Mouse (Mus musculus) midbrain, embryonic 15.5 days (tissue): Measurements from ENCODE around the gene 1700001P01Rik. TPM values are rescaled to one million over a fixed set of nuclear protein-coding genes. Genes with fewer than 3 reads are reported as not detected.
A peak's percentile ranks its signal among the peaks of the same experiment; 100 is the strongest.

Experiments
- ATAC-seq: fragments of 200-750 bp; cut with Nextera tagmentation; replicated peaks from 2 replicates; pipeline ENCODE4 v1.8.0; 2017; ENCODE audit warnings: moderate TSS enrichment
- H3K27ac ChIP-seq: fragments of 300-500 bp; sonication (generic); 2 replicates; pipeline ENCODE4 v1.5.1; 2015; ENCODE audit warnings: mild to moderate bottlenecking, inconsistent platforms
- H3K27me3 ChIP-seq: fragments of 300-500 bp; sonication (generic); replicated peaks from 2 replicates; pipeline ENCODE4 v1.6.1; 2015; ENCODE audit warnings: inconsistent platforms
- H3K36me3 ChIP-seq: fragments of 300-500 bp; sonication (generic); replicated peaks from 2 replicates; pipeline ENCODE4 v1.6.1; 2015; ENCODE audit warnings: inconsistent platforms
- H3K4me1 ChIP-seq: fragments of 300-500 bp; sonication (generic); 2 replicates; pipeline ENCODE4 v1.6.1; 2015; ENCODE audit warnings: inconsistent platforms
- H3K4me2 ChIP-seq: fragments of 300-500 bp; sonication (generic); 2 replicates; pipeline ENCODE4 v1.6.1; 2015; ENCODE audit warnings: inconsistent platforms, mild to moderate bottlenecking, moderate library complexity
- H3K4me3 ChIP-seq: fragments of 300-500 bp; sonication (generic); 2 replicates; pipeline ENCODE4 v1.5.1; 2015; ENCODE audit warnings: mild to moderate bottlenecking, inconsistent platforms
- H3K9ac ChIP-seq: fragments of 300-500 bp; sonication (generic); 2 replicates; pipeline ENCODE4 v1.6.1; 2015; ENCODE audit warnings: mild to moderate bottlenecking, inconsistent platforms
- H3K9me3 ChIP-seq: fragments of 300-500 bp; sonication (generic); 2 replicates; pipeline ENCODE4 v1.6.1; 2016; ENCODE audit warnings: inconsistent platforms
- WGBS: fragments of 180-500 bp; shearing (Covaris S2); methylation state at CpG from one replicate; pipeline ENCODE4 v1.1.7; 2015; ENCODE audit warnings: mixed read lengths; 5-methylcytosine and 5-hydroxymethylcytosine counted together
- polyA plus RNA-seq: library from polyadenylated mRNA; unstranded; fragments of >200 nt; fragmentation: Nextera tagmentation; extraction: Ambion mirVana; gene quantifications from 2 replicates; pipeline ENCODE4 v1.2.1, GENCODE M21; 2015

Gene 1700001P01Rik
- polyA plus RNA-seq, 1 experiment from 2014 or later, result 1.1 TPM

DNA sequence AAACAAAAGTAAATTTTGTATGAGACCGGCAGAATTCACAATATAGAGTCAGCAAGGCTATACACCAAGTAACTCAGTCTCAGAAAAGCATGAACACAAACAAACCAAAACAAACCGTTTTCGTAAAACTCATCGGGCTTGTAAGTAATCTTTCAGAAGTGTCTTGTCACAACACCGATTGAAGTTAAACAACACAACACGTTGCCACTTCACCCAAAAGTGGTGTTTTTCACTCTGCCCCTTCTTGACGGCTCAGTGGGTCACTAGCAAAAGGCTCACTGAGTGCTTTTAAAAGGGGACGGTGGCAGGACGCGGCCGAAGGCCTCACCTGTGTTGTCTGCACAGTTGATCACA is 5.7 kb upstream of the 1700001P01Rik start:
- Histone ChIP-seq H3K27me3 (no peaks in the 10 kb centered on the region), H3K4me1 (peaks cover 29% of the 10 kb centered on the region), H3K9me3 (no peaks in the 10 kb centered on the region), H3K9ac (peak overlapping the region; percentile 70), H3K4me3 (peak overlapping the region; percentile 55), H3K27ac (peak overlapping the region; percentile 88), H3K36me3 (peaks cover 39% of the 10 kb centered on the region), H3K4me2 (peak overlapping the region; percentile 64)
- WGBS, result 3% methylated on average over 11 of the region's 11 CpGs
- no peak for ATAC-seq

- Histone ChIP-seq H3K4me3 (0 out of 2 replicates have a peak overlapping the region, but pooled peaks have one; percentile 55), H3K9me3 (no peaks in the 10 kb centered on the region), H3K9ac (peak overlapping the region; percentile 13; the same call in 1 of the 2 replicates), H3K36me3 (peaks cover 39% of the 10 kb centered on the region), H3K4me2 (peak overlapping the region; percentile 64), H3K4me1 (peaks cover 29% of the 10 kb centered on the region), H3K27ac (no peak overlapping the region), H3K27me3 (no peaks in the 10 kb centered on the region)
- WGBS, result 80% methylated on average over 2 of the region's 2 CpGs
- ATAC-seq, result no peak
Observed at GRCm38 (mm10) chr11:97779968-97780701, 4.4 kb upstream of the 1700001P01Rik start.

DNA sequence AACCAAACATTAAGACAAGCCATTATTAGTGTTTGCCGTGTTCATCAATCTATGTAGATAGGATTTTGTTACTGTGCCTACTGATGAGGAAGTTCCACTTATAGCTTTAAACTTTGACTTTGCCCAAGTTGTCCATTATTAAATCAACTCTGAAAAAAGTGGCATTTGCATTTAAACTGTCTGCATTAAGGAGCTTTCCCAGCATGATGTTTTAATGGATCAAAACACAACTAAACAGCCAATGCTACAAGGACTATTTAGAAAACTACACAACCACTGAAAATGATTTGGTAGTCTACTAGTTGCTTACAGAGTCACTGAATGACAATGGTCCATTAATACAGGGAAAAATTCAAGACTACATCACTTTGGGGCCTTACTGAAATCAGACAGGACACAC is 3.2 kb upstream of the 1700001P01Rik start:
- Histone ChIP-seq H3K27ac (no peak overlapping the region), H3K9ac (no peak overlapping the region), H3K27me3 (no peaks in the 10 kb centered on the region), H3K9me3 (no peaks in the 10 kb centered on the region), H3K4me2 (no peak overlapping the region), H3K4me1 (peaks cover 29% of the 10 kb centered on the region), H3K4me3 (no peak overlapping the region), H3K36me3 (peaks cover 39% of the 10 kb centered on the region)
- ATAC-seq, result no peak
- 91% methylated on average over 1 of the region's 1 CpGs for WGBS

- Histone ChIP-seq H3K9me3 (no peaks in the 10 kb centered on the region), H3K4me2 (no peak overlapping the region), H3K4me3 (no peak overlapping the region), H3K4me1 (peaks cover 22% of the 10 kb centered on the region), H3K9ac (no peak overlapping the region), H3K27me3 (no peaks in the 10 kb centered on the region), H3K36me3 (peaks cover 39% of the 10 kb centered on the region), H3K27ac (no peak overlapping the region)
- 52% methylated on average over 2 of the region's 2 CpGs for WGBS
- no peak for ATAC-seq
Observed at GRCm38 (mm10) chr11:97777129-97777529, 1.4 kb upstream of the 1700001P01Rik start.

DNA sequence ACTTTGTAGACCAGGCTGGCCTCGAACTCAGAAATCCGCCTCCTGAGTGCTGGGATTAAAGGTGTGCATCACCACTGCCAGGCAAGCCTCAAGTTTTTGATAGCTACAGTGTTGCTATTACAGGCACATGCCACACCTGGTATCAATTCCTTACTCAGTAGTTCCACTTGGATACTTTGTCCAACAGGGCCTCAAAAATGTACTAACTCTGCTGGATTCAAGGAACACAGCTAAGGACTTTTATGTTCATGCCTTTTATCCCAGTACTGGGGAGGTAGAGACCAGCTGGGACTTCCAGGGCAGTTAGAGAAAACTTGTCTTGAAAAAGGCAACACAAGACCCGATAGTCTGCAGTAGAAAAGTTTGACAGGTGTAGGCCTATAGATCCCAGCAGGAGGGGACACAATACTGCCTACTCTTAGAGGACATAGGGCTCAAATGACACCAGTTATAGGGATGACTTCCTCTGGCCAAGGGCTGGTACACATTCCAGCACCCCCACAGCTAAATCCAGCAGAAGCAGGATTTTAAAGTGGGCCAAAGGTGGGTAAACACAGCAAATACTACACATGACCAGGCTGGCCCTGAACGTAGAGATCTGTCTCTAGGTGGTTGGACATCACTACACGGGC is 895 bp upstream of the 1700001P01Rik start:
- Histone ChIP-seq H3K36me3 (peaks cover 39% of the 10 kb centered on the region), H3K4me2 (no peak overlapping the region), H3K27ac (no peak overlapping the region), H3K9ac (no peak overlapping the region), H3K9me3 (no peaks in the 10 kb centered on the region), H3K27me3 (no peaks in the 10 kb centered on the region), H3K4me3 (no peak overlapping the region), H3K4me1 (peaks cover 22% of the 10 kb centered on the region)
- WGBS, result 57% methylated on average over 5 of the region's 5 CpGs
- no peak for ATAC-seq

DNA sequence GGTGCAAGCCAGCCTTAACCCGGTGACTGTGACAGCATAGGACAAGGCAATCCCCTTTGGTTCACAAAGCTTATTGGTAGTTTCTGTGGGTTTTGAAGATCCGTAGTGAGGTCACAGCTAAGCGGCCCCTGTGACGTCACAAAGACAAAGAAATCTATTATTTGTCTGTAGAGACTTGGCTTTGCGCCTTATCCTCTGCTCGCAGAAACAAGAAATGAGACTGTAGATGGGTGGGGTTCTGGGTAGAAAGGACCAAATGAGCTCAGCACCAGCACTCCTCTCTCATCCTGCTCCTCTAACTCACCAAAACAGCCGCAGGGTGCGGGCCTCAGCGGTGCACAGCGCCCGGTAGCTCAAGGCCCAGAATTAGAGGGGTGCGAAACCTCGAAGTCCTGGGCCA is 532 bp downstream of the 1700001P01Rik start:
- no peaks in the 10 kb centered on the region for H3K9me3 ChIP-seq
- no peak overlapping the region for H3K4me2 ChIP-seq
- H3K27me3 ChIP-seq, result no peaks in the 10 kb centered on the region
- H3K4me1 ChIP-seq, result peaks cover 9% of the 10 kb centered on the region
- ATAC-seq, result no peak
- 78% methylated on average over 13 of the region's 13 CpGs for WGBS
- no peak overlapping the region for H3K9ac ChIP-seq
- H3K27ac ChIP-seq, result no peak overlapping the region
- H3K36me3 ChIP-seq, result peaks cover 31% of the 10 kb centered on the region
- no peak overlapping the region for H3K4me3 ChIP-seq

GRCm38 (mm10) chr11:97771410-97771809 is 4.3 kb downstream of the 1700001P01Rik start:
- no peak overlapping the region for H3K4me3 ChIP-seq
- ATAC-seq, result no peak
- H3K4me1 ChIP-seq, result peaks cover 4% of the 10 kb centered on the region; the same call in 1 of the 2 replicates
- no peak overlapping the region for H3K4me2 ChIP-seq
- no peak overlapping the region for H3K27ac ChIP-seq
- no peaks in the 10 kb centered on the region for H3K27me3 ChIP-seq
- no peaks in the 10 kb centered on the region for H3K9me3 ChIP-seq
- no peak overlapping the region for H3K9ac ChIP-seq
- no peaks in the 10 kb centered on the region for H3K36me3 ChIP-seq
- 86% methylated on average over 14 of the region's 14 CpGs for WGBS

DNA sequence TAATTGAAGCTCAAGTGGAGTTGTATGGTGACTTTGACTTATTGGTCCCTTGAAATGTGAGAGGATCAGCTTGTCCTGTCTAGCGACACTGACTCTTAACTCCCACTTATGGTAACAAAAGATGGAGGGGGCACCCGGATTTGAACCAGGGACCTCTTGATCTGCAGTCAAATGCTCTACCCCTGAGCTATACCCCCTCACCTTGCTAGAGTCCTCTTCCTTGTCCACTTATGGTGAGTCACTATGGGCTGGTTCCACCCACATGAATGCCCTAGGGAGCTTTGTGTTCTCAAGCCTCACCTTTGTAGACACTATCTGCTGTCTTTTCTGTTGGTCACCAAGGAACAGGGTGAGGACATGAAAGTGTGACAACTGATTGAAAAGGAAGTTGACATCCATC is 6.0 kb downstream of the 1700001P01Rik start:
- H3K36me3 ChIP-seq, result no peaks in the 10 kb centered on the region
- whole genome bisulfite sequencing, result 40% methylated on average over 2 of the region's 2 CpGs
- no peaks in the 10 kb centered on the region for H3K27me3 ChIP-seq
- H3K4me1 ChIP-seq, result peaks cover 17% of the 10 kb centered on the region
- H3K4me3 ChIP-seq, result no peak overlapping the region
- no peaks in the 10 kb centered on the region for H3K9me3 ChIP-seq
- no peak overlapping the region for H3K4me2 ChIP-seq
- H3K27ac ChIP-seq, result no peak overlapping the region
- ATAC-seq, result no peak
- H3K9ac ChIP-seq, result no peak overlapping the region

- peak within 1 kb of the TSS; percentile 82 for H3K4me3 ChIP-seq
- peaks cover 22% of the 10 kb centered on the region for H3K36me3 ChIP-seq
- peaks cover 23% of the 10 kb centered on the region for H3K4me1 ChIP-seq
- H3K9ac ChIP-seq, result peak within 1 kb of the TSS; percentile 91
- no peaks in the 10 kb centered on the region for H3K27me3 ChIP-seq
- H3K9me3 ChIP-seq, result no peaks in the 10 kb centered on the region
- under 1% methylated on average over 38 of the region's 38 CpGs for WGBS
- ATAC-seq, result peak; percentile 97
- peak within 1 kb of the TSS; percentile 81 for H3K4me2 ChIP-seq
- H3K27ac ChIP-seq, result peak within 1 kb of the TSS; percentile 90
Observed at GRCm38 (mm10) chr11:97766154-97766881, 9.4 kb downstream of the 1700001P01Rik start, which contains the start of gene Cwc25. Gene Cwc25 (minus strand): TSS chr11:97766556.

DNA sequence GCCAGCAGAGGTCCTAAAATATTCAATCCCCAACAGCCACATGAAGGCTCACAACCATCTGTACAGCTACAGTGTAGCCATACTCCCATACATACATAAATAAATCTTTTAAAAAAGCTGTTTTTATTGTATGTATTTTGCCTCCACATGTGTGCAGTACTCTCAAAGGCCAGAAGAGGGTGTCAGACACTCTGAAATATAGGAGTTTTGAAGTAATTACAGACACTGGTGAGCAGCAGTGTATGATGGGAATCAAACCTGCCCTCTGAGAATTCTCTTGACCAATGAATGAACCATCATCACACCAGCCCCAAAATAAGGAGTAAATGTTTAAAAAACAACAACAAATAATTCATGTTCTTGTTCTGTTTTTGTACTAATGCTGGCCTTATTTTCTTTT is 14.1 kb downstream of the 1700001P01Rik start:
- Histone ChIP-seq H3K9me3 (no peaks in the 10 kb centered on the region), H3K36me3 (peaks cover 29% of the 10 kb centered on the region), H3K4me1 (peaks cover 19% of the 10 kb centered on the region), H3K4me2 (no peak overlapping the region), H3K27ac (no peak overlapping the region), H3K9ac (no peak overlapping the region), H3K27me3 (no peaks in the 10 kb centered on the region), H3K4me3 (no peak overlapping the region)
- no peak for ATAC-seq

DNA sequence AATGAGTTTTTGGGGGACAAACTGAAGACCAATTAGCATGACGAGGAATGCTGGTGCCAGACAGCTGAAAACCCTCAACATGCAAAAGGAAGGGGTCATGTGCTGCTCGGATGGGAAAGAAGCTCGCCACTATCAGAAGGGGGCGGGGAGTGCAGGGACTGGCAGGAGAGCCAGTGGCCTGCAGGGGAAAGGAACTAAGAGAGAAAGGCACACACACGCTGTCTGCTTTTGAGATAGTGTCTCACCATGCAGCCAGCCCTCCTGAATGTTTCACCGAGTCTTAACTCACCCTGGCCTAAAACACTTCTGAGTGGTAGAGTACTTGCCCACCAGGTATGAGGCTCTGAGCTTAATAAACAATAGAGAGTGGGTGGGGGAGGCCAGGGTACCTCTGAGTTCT is 16.8 kb downstream of the 1700001P01Rik start:
- H3K36me3 ChIP-seq, result peaks cover 39% of the 10 kb centered on the region

DNA sequence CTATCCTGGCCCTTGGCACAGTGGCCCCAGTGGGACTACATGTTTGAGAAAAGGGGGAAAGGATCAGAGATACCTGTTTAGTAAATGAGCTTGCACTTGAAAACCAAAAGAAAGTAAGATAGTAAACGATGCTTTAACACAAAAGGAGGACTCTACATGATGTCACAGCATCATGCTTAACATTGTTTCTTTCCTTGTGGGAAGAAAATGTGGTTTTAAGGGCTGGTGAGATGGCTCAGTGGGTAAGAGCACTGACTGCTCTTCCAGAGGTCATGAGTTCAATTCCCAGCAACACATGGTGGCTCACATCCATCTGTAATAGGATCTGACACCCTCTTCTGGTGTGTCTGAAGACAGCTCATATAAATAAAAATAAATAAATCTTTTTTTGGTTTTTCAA is 17.6 kb downstream of the 1700001P01Rik start:
- H3K4me1 ChIP-seq, result no peaks in the 10 kb centered on the region
- no peaks in the 10 kb centered on the region for H3K27me3 ChIP-seq
- no peaks in the 10 kb centered on the region for H3K9me3 ChIP-seq
- ATAC-seq, result no peak
- H3K4me3 ChIP-seq, result no peak overlapping the region
- no peak overlapping the region for H3K27ac ChIP-seq
- H3K9ac ChIP-seq, result no peak overlapping the region
- 94% methylated on average over 1 of the region's 1 CpGs for WGBS
- H3K4me2 ChIP-seq, result no peak overlapping the region
- peaks cover 42% of the 10 kb centered on the region for H3K36me3 ChIP-seq

More for the DNA sequence above, 16.8 kb downstream of the 1700001P01Rik start:
- H3K4me2 ChIP-seq, result no peak overlapping the region
- no peak overlapping the region for H3K27ac ChIP-seq
- 89% methylated on average over 6 of the region's 6 CpGs for WGBS
- no peaks in the 10 kb centered on the region for H3K4me1 ChIP-seq
- H3K4me3 ChIP-seq, result no peak overlapping the region
- no peaks in the 10 kb centered on the region for H3K9me3 ChIP-seq
- no peak for ATAC-seq
- H3K9ac ChIP-seq, result no peak overlapping the region
- H3K27me3 ChIP-seq, result no peaks in the 10 kb centered on the region
